Mouse (Mus musculus) kidney, adult 2 months (tissue): ENCODE data around the gene Nfic. TPM values are rescaled to one million over a fixed set of nuclear protein-coding genes. Genes with fewer than 3 reads are reported as not detected.

Experiments
- DNase-seq: peaks from one replicate; pipeline ENCODE4 v3.0.0; 2021
- H3K27ac ChIP-seq: fragments of 200-500 bp; 2 replicates; pipeline ENCODE4 v1.5.1; 2012; ENCODE audit warnings: low read depth, low read length, control low read depth, inconsistent platforms; ENCODE audit not compliant: insufficient read depth
- H3K27me3 ChIP-seq: fragments of 200-500 bp; replicated peaks from 2 replicates; pipeline ENCODE4 v1.6.1; 2012; ENCODE audit warnings: mild to moderate bottlenecking, moderate library complexity, low read length, inconsistent platforms; ENCODE audit not compliant: control insufficient read depth, insufficient read depth
- H3K36me3 ChIP-seq: fragments of 200-500 bp; 2 replicates; pipeline ENCODE4 v1.6.1; 2012; ENCODE audit warnings: mild to moderate bottlenecking, moderate library complexity, low read length, inconsistent platforms; ENCODE audit not compliant: control insufficient read depth, insufficient read depth
- H3K4me1 ChIP-seq: fragments of 200-500 bp; 2 replicates; pipeline ENCODE4 v1.6.1; 2011; ENCODE audit warnings: low read length; ENCODE audit not compliant: control insufficient read depth, insufficient read depth
- H3K4me3 ChIP-seq: fragments of 200-500 bp; 2 replicates; pipeline ENCODE4 v1.5.1; 2011; ENCODE audit warnings: mild to moderate bottlenecking, low read depth, low read length, control low read depth; ENCODE audit not compliant: insufficient read depth
- CTCF ChIP-seq: fragments of 200-500 bp; conservative IDR thresholded peaks from 2 replicates; pipeline ENCODE4 v1.5.1; 2011; ENCODE audit warnings: low read depth, mild to moderate bottlenecking, control low read depth, low read length, moderate library complexity, mixed read lengths; ENCODE audit not compliant: insufficient read depth, insufficient read length
- POLR2A ChIP-seq: fragments of 200-500 bp; IDR thresholded peaks from one replicate; pipeline ENCODE4 v1.6.1; 2011; ENCODE audit warnings: low read depth, low read length, control low read depth
- WGBS: fragments of 180-500 bp; shearing (Covaris S2); methylation state at CpG from one replicate; pipeline ENCODE4 v1.1.7; 2018; 5-methylcytosine and 5-hydroxymethylcytosine counted together
- polyA plus RNA-seq: library from polyadenylated mRNA; depleted of rRNA; stranded (reverse); fragments of >200 nt; gene quantifications from 2 replicates; pipeline ENCODE4 v1.2.3, GENCODE M21; 2012

Nfic gene
- polyA plus RNA-seq, 1 experiment = 82.5 TPM

DNA sequence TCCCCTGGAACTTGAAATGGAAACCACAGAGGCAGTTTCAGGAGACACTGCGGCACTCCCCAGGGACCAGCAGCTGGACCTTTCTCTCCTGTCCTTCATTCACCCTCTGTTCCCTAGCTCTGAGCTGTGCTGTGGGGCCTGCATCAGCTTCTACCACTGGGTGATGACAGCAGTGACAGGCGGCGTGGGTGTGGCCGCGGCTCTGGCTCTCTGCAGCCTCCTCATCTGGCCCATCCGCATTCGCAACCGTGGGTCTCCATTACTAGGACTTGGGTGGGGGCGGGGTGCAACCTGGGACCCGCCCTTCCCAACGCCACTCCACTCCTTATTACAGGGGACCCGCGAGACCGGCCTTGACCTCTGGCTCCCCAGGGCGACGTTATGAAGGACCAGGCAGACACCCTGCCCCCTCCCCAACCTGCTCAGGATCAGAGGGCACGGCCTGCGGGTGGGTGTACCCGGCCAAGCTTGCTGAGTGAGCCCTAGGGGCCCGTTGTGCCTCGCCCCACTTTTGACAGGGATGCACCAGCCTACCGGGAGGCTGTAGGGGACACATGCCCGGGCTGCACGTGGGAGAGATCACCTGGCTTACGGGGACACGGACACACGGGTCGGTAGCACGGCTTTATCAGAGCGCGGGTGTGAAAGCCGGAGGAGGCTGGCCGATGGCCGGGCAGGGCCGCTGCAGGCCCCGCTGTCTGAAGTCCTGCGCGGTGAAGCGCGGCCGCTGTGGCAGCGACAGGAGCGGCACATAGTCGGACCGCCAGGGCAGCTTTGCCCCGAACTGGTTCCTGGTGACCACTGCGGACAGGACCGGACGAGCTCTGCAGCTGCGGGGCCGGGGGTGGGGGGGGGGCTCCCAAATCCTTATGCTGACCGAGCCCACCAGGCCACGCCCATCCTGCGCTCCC is 91.7 kb downstream of the Nfic start:
- WGBS = 26% methylated on average over 54 of the region's 54 CpGs
- no peak overlapping the region for H3K27ac ChIP-seq
- H3K27me3 ChIP-seq = no peaks in the 10 kb centered on the region
- no peaks in the 10 kb centered on the region for H3K36me3 ChIP-seq
- peaks cover 7% of the 10 kb centered on the region for H3K4me1 ChIP-seq
- TF ChIP-seq POLR2A = no peak
- no peak for TF ChIP-seq CTCF
- DNase-seq = peak; percentile 67
- H3K4me3 ChIP-seq = peak overlapping the region; percentile 14; the same call in 1 of the 2 replicates

DNA sequence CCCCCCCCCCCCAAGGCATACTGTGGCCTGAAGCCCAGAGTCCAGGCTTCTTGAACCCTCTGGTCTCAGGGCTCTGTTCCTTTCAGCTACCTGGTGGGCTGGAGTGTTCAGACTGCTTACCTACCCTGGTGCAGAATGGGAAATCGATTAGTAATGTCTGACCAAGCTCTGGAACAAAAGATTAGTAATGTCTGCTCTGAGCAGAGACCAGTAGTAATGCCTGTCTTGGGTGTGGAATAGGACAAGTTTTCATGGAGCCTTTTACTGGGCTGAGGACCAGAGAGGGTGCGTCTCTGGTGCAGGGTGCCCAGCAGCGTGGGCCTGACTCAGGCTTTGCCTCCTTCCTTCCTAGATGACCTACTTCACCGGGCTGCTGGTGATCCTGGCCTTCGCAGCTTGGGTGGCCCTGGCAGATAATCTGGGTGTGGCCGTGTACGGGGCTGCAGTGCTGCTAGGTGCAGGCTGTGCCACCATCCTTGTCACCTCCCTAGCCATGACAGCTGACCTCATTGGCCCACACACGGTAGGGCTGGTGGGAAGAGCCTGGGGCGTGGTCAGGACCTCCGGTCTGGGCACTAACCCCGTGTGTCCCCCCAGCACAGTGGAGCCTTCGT is 93.0 kb downstream of the Nfic start:
- Histone ChIP-seq H3K27ac (no peak overlapping the region), H3K36me3 (no peaks in the 10 kb centered on the region), H3K27me3 (no peaks in the 10 kb centered on the region), H3K4me3 (no peak overlapping the region), H3K4me1 (peaks cover 12% of the 10 kb centered on the region)
- WGBS = 84% methylated on average over 12 of the region's 12 CpGs
- no peak for TF ChIP-seq POLR2A
- no peak for TF ChIP-seq CTCF
- DNase-seq = no peak

DNA sequence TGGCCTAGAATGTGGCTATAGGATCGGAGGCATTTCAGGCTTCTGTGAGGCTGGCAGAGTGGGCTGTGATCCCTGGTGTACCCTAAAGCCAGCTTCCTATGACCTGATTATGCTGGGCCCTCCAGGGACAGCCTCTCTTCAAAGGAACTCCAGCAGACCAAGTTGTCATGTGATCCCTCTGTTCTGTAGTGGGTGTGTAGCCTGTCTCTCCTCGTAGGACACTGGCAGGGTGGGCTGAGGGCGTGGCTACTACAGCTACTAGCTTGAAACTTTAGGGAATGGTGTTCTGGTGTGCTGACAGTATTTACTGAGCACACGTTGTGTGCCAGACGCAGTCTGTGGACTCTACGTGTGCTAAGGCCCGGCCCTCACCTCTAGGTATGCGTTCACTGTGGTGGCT is 94.7 kb downstream of the Nfic start:
- H3K27ac ChIP-seq = no peak overlapping the region
- H3K27me3 ChIP-seq = no peaks in the 10 kb centered on the region
- no peaks in the 10 kb centered on the region for H3K36me3 ChIP-seq
- DNase-seq = no peak
- TF ChIP-seq POLR2A (no peak), CTCF (no peak)
- no peak overlapping the region for H3K4me3 ChIP-seq
- peaks cover 21% of the 10 kb centered on the region for H3K4me1 ChIP-seq
- 75% methylated on average over 8 of the region's 8 CpGs for WGBS

DNA sequence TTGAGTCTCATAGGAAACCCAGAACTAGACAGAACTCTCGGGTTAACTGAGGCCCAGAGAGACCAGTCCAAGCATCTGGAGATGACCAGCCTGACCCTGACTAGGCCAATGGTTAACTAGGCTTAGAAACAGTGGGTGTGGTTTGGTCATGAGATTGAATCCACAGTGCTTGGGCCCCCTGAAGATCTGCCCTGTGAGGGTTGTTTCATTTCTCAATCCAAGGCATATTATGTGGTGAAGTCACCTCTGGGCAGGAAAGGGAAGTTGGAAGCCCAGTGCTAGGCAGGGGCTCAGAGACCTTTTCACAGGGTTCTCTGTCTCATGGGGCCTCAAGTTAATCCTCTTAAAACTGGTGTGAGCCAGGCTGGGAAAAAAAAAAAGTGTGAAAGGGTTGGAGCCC is 96.6 kb downstream of the Nfic start:
- Histone ChIP-seq H3K4me1 (peaks cover 21% of the 10 kb centered on the region), H3K36me3 (no peaks in the 10 kb centered on the region), H3K27ac (no peak overlapping the region), H3K4me3 (no peak overlapping the region), H3K27me3 (no peaks in the 10 kb centered on the region)
- peak; percentile 76 for DNase-seq
- WGBS = 38% methylated on average over 1 of the region's 1 CpGs
- no peak for TF ChIP-seq CTCF
- TF ChIP-seq POLR2A = no peak

DNA sequence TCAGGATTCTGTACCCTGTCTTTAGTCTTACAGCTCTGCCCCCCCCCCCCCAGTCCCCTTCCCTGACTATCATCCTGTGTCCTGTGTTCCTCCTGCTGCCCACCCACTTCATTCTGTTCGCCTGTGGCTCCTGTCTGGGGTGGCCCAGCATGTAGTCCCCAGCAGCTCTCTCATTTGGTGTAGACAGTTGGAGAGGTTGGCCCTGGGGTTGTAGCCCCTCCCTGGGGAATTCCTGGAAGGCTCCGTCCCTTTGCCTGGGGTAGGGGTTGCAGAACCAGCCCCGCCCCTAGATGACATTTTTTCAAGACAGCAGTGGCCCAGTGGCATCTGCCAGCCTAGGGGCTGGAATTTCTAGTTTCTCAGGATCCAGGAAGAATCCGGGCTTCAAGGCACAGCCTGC is 97.2 kb downstream of the Nfic start:
- no peak overlapping the region for H3K27ac ChIP-seq
- H3K36me3 ChIP-seq = no peaks in the 10 kb centered on the region
- DNase-seq = no peak
- WGBS = 42% methylated on average over 4 of the region's 4 CpGs
- H3K4me3 ChIP-seq = peak overlapping the region; percentile 74
- H3K4me1 ChIP-seq = peaks cover 21% of the 10 kb centered on the region
- no peaks in the 10 kb centered on the region for H3K27me3 ChIP-seq
- TF ChIP-seq POLR2A = no peak
- TF ChIP-seq CTCF = no peak

DNA sequence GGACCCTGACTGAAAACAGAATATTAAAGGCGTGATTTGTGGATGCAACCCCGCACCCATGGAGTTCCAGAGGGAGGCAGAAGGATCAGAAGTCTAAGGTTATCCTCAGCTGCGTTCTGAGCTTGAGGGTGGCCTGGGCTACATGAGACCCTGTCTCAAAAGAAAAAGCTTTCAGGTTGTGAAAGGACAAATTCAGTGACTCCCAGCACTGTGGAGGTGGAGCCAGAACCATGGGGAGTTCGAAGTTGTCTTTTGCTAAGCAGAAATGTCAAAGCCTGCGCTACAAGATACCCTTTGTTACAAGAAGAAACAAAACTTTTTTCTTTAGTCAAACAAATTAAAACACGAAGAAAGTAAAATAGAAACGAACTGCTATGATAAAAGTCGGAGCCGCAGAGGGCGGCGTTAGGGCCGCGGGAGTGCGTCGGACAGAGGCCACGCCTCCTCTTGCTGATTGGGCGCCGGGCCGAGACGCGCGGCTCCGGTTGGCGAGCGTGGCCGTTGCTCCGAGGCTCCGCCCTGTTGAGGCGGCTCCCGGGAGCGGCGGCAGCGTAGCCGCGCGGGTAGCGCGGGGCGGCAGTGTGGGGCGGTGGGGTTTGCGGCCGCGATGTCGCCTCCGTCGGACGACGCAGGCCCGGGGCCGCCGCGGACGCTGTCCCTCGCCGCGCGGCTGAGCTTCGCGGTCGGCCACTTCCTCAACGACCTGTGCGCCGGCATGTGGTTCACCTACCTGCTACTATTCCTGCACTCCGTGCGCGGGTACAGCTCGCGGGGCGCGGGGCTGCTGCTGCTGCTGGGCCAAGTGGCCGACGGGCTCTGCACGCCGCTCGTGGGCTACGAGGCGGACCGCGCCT is 98.2 kb downstream of the Nfic start, which contains the start of gene Mfsd12:
Mfsd12 (plus strand) TSS at position 501 of the 854 bp plus-strand sequence.
- Histone ChIP-seq H3K27me3 (no peaks in the 10 kb centered on the region), H3K27ac (no peak within 1 kb of the TSS), H3K36me3 (no peaks in the 10 kb centered on the region), H3K4me3 (peak within 1 kb of the TSS; percentile 74), H3K4me1 (peaks cover 21% of the 10 kb centered on the region)
- 2% methylated on average over 79 of the region's 79 CpGs for WGBS
- peak; percentile 95 for DNase-seq
- TF ChIP-seq POLR2A (no peak), CTCF (no peak)
